Mouse (Mus musculus) heart, postnatal 0 days (tissue): Measurements from ENCODE around the gene Tmem97.

Source experiments
- CTCF ChIP-seq: IDR thresholded peaks from 2 replicates; pipeline ENCODE4 v1.5.1; 2016; ENCODE audit warnings: antibody characterized with exemption, control low read depth, low read depth
- EP300 ChIP-seq: IDR thresholded peaks from 2 replicates; pipeline ENCODE4 v1.6.1; 2016; ENCODE audit warnings: antibody characterized with exemption, low read depth

DNA sequence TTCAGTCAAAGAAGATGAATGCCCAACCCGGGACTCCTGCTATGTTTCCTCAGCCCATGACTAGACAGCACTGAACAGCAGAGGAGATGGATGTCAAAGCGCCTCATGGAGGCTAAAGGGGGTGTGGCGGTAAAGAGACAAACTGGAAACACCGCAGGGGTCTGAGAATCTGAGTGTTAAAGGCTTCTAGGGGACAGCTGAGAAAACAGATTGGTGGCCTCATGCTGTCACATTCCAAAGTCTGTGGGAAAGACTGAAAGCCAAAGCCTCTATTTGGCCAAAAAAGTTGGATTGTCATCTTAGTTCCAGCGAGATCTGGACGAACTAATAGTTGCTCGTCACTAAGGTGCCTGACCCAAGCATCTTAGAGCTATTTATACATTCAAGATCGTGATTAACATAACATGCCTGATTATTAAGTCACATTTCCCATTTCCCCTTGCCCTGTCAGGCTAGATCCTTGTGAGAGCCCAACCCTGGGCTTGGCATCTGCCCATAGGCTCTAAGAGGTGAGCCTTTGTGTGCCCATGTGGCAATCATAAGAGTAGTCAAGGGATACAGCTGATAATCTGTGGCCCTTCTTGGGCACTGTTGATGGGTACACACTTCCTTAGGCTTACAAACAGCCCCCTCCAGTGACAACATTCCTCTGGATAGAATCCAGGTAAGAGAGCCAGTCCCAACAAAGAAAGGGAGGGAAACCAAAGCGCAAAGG lies 27.2 kb downstream of the Tmem97 start:
- TF ChIP-seq CTCF, result 0 out of 2 replicates have a peak, but pooled peaks have one; percentile 3
- TF ChIP-seq EP300, result no peak
